Mouse (Mus musculus): Measurements from ENCODE around the gene Rprd2. TPM values are rescaled to one million over a fixed set of nuclear protein-coding genes. Genes with fewer than 3 reads are reported as not detected.
A peak's percentile ranks its signal among the peaks of the same experiment; 100 is the strongest.
"Not testable (repeated sequence)": the region's sequence is repeated elsewhere in the genome, so short reads cannot be mapped to it uniquely, and the experiment has no call there.

Gene Rprd2
- total RNA-seq (2017): 47.5 to 52.2 TPM (median 48.5 TPM) in 3 replicates

DNA sequence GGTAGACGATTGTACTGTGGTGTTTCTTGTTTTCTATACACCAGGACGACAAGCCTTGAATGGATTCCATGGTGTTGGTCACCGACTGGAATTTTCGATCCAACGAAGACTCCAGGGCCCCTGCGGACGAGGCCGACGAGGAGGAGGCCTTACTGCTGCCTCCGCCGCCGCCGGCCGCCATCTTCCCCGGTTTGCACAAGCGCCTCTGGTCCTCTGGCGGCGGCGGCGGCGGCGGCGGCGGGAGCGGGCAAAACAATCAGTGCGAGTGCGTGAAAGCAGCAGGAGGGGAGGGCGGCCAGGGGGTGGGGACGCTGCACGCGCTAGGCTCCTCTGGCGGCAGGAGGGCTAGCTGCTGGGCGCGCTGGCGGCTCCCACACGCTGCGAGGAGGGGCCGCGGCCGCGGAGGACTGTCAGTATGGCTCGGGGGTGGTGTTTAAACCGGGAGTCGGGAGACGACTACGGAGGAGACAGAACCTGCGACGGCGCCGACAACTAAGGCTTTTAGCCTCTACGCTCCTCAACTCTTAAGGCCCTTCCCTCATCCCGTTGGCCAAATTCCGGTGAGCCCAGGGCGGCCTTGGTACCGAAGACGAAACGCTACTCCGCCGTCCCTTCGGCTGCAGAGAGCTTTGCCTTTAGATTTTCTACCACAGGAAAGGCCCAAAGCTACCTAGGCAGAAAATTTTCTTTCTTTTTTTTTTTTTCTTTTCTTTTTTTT lies at the start of gene Rprd2:
Rprd2 (minus strand) TSS at position 293 of the 718 bp plus-strand sequence.
- peak; percentile 10; the same call in 1 of the 2 replicates for ATAC-seq (replicated peaks; ENCODE audit: insufficient number of reproducible peaks, low FRiP score, low TSS enrichment, poor library complexity, severe bottlenecking)

DNA sequence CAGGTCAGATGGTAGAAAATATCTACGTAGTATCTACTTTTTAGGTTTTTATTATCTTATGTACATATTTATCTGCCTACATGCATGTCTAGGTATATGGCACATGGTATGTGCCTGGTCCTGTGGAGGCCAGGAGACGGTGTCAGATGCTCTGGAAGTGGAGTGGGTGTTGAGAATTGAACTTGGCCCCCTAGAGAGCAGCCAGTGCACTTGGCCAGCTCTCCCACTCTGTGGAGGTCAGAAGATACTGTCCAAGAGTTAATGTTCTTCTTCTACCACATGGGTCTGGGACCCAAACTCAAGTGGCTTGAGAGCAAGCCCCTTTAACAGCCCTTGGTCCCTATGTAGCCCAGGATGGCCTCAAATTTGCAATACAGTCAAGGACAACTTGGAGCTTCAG lies 48.7 kb upstream of the Rprd2 start:
- ATAC-seq (replicated peaks; ENCODE audit: insufficient number of reproducible peaks, low FRiP score, low TSS enrichment, poor library complexity, severe bottlenecking): no peak

DNA sequence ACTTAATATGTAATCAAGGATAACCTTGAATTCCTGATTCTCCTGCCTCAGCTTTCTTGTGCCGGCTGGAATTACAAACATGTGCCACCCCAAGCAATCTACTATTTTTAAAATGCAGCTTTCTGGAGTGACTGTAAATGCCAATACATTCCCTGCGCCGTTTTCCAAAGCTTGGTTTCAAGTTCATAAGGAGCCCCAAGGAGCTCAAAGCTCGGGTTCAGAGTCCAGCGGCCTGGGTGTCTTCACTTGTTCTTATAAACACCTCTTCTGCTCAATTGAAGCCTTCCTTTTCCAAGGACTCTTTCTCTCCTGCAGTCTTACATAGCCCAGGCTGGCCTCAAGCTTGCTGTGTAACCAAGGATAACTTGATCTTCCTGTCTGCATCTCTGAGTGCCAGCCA lies 47.4 kb upstream of the Rprd2 start:
- no peak for ATAC-seq (replicated peaks; ENCODE audit: insufficient number of reproducible peaks, low FRiP score, low TSS enrichment, poor library complexity, severe bottlenecking)

DNA sequence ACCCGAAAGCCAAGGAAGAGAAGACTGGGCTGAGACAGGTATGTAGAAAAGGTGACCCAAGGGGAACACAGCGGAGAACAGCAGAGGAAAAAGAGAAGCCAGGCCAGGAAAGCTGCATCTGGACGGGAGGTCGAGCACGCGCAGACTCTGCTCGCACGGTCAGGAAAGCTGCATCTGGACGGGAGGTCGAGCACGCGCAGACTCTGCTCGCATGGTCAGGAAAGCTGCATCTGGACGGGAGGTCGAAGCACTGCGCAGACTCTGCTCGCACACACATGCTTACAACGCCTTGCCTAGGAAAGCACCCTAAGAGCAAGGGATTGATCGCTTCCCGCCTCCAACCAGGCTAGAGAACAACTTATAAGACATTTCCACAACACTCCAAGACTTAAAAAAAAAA lies 46.9 kb upstream of the Rprd2 start:
- no peak for ATAC-seq (replicated peaks; ENCODE audit: insufficient number of reproducible peaks, low FRiP score, low TSS enrichment, poor library complexity, severe bottlenecking)

DNA sequence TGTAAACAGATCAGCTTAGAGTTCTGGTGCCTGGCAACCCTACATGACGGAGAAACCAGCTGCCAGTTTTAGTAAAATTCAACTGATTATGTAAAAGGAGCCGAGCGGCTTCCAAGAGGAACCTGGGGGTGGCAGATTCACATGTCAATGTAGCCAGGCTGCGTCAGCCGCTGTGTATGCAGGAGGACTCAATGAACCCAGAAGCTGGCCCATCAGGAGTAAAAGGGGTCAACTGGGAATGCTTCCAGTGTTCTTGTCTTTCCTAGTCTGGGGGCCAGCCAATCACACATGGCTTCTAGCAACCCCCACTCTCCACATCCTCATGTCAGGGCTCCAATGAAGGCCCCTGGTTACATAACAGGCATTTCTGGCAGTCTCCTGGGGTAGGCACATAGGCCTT lies 46.4 kb upstream of the Rprd2 start:
- no peak for ATAC-seq (replicated peaks; ENCODE audit: insufficient number of reproducible peaks, low FRiP score, low TSS enrichment, poor library complexity, severe bottlenecking)

DNA sequence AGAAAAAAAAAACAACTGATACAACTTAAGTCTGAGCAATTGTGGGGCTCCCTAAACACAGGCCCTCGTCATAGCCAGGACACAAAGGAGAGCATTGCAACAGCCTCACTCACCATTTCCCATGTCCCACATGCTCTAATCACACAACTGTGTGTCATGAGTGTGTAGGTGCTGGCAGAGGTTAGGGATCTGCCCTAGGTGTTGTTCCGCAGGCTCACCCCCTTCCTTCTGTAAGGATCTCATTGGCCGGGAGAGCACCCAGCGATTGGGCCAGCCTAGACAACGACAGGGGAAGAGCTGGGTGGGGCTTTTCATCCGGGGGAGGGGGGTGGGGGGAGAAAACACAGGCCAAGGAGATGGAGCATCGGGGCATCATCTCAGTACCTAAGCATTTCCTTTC lies 44.9 kb upstream of the Rprd2 start:
- no peak for ATAC-seq (replicated peaks; ENCODE audit: insufficient number of reproducible peaks, low FRiP score, low TSS enrichment, poor library complexity, severe bottlenecking)

DNA sequence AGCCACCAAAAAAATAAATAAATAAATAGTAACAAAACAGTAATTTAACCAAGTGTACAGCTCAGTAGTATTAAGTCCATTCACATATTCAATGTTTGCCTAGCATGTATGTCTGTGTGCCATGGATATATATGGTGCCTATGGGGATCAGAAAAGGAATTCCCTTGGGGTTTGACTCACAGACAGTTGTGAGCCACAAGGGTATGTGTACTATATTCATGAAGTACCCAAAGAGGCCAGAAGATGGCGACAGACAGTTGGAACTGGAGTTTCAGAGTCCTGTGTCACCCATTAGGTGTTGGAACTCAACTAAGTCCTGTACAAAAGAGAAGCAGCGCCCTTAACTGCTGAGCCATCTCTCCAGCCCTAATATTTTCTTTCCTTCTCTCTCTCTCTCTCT lies 43.1 kb upstream of the Rprd2 start:
- ATAC-seq (replicated peaks; ENCODE audit: insufficient number of reproducible peaks, low FRiP score, low TSS enrichment, poor library complexity, severe bottlenecking): peak; percentile 85

DNA sequence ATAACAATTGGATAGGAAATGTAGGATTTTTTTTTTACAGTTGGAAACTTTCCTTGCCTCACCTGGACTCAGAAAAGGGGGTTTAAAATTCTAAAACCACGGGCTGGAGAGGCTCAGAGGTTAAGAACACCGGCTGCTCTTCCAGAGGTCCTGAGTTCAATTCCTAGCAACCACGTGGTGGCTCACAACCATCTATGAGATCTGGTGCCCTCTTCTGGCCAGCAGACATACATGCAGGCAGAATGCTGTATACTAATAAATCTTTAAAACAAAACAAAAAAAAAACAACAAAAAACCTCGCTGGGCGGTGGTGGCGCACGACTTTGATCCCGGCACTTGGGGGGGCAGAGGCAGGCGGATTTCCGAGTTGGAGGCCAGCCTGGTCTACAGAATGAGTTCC lies 42.6 kb upstream of the Rprd2 start:
- no peak for ATAC-seq (replicated peaks; ENCODE audit: insufficient number of reproducible peaks, low FRiP score, low TSS enrichment, poor library complexity, severe bottlenecking)

DNA sequence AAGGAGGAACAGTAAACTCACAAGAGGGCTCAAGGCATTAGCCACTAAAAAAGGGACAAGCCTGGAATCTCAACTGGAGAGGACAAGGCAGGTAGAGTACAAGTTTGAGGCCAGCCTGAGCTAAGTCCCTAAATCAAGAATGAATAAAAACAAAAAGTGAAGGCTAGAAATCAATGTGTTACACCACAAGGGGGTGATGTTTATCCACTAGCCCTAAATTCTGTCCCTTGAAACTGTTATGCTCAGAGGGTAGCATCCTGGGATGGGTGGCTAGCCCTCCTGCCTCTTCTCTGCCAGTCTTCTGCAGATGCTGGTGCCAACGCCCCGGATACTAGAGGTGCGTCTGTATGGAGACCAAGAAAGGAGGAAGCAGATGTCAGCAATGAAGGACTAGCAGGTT lies 41.7 kb upstream of the Rprd2 start:
- no peak for ATAC-seq (replicated peaks; ENCODE audit: insufficient number of reproducible peaks, low FRiP score, low TSS enrichment, poor library complexity, severe bottlenecking)

DNA sequence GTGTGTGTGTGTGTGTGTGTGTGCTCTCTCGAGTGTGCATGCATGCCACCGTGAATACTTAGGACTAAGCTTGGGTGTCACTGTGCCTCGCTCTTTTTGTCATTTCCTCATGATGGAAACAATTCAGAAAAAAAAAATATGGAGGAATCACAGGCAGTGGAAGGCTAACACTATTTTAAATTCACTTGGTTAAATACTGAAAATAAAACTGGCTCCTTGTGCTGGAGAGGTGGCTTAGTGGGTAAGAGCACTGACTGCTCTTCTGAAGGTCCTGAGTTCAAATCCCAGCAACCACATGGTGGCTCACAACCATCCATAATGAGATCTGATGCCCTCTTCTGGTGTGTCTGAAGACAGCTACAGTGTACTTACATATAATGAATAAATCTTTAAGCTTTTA lies 39.6 kb upstream of the Rprd2 start:
- ATAC-seq (replicated peaks; ENCODE audit: insufficient number of reproducible peaks, low FRiP score, low TSS enrichment, poor library complexity, severe bottlenecking): not testable (repeated sequence)

DNA sequence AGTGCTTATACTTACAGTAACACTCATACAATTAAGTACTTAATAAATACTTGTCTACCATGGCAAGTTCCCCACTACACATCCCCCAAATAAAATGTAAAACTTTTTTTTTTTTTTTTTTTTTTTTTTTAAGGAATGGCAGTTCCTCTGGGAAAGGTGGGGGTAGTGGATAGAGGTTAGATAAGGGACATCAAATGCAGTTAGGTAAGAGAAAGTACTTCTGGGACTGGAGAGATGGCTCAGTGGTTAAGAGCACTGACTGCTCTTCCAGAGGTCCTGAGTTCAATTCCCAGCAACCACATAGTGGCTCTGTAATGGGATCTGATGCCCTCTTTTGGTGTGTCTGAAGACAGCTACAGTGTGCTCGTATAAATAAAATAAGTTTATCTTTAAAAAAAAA lies 38.4 kb upstream of the Rprd2 start:
- ATAC-seq (replicated peaks; ENCODE audit: insufficient number of reproducible peaks, low FRiP score, low TSS enrichment, poor library complexity, severe bottlenecking): not testable (repeated sequence)

DNA sequence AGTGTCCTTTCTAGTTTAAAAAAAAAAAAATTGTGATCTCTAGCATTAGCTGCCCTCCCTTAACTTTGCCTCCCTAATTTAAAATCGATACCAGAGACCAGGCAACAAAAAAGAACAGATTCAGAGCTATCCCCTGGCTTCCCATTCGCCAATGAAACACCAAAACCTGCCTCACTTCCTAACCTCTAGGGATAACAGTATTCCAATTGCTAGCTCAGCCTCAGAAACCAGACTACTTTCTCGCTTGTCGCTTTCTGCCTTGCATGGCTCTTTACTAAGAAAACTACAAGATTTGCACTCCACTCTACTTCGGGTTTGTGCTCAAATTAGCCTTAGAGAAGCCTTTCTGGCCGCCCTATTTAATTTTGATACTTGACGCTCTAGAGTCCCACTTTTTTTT lies 37.5 kb upstream of the Rprd2 start:
- ATAC-seq (replicated peaks; ENCODE audit: insufficient number of reproducible peaks, low FRiP score, low TSS enrichment, poor library complexity, severe bottlenecking): no peak

DNA sequence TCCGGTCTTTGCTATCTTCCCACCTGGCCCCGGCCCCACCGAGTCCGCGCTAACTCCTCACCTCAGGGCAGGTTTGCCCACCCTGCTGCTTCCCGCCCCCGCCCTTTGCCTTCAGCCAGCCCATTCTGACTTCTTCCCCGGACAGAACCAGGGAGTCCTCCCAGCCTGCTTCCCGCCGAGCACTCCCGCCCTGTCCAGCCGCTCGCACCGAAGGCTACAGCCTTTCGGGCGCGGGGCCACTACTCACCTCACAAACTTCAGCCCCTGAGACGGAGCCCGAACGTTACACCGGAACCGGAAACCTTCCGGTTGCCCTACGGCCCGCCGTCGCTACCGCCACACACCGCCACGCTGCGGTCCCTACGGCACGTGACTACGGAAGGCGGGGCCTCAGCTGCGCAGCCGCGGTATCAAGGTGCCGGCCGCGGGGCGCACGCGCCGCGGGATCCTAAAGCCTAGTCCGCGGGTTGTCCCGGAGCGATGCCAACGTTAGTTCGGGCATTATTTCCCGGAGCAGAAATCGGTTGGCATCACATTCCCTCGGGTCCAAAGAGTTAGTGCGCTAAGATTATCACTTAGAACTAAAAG lies 36.9 kb upstream of the Rprd2 start, which contains the start of gene Prpf3:
Prpf3 (minus strand) TSS at position 384 of the 588 bp plus-strand sequence.
- ATAC-seq (replicated peaks; ENCODE audit: insufficient number of reproducible peaks, low FRiP score, low TSS enrichment, poor library complexity, severe bottlenecking): peak; percentile 97

DNA sequence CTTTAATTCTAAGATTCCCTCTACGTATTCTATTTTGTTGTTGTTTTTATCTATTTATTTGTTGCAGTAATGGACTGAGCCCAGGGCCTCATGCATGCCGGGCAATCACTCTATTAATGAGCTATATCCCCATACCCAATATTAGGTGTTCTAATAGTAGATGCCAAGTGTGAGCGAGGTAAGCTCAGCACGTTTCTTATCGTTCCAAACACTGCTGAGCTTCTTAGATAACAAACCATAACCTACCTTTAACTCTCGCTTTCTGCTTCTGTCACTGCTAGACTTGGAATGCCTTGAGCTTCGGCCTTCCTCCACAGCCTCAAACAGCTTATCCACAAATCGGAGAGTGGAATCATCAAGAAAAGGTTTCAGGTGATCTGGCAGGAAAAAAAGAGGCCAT lies 32.7 kb upstream of the Rprd2 start:
- no peak for ATAC-seq (replicated peaks; ENCODE audit: insufficient number of reproducible peaks, low FRiP score, low TSS enrichment, poor library complexity, severe bottlenecking)

DNA sequence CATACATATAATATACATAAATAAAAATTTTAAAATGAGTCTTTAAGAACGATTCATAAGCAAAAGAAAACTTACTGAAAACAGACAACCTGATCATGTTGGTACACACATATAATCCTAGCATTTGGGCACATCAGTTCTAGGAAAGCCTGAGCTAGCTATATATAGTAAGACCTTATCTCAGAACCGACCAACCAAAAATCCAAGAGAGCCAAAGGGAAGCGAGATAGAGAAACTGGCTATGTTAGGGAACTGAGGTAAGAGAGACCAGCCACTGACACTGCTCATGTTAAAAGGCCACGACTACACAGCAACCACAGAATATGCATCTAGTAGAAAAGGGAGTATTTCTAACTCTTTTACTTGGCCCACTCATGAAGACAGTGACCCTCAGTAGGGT lies 31.9 kb upstream of the Rprd2 start:
- ATAC-seq (replicated peaks; ENCODE audit: insufficient number of reproducible peaks, low FRiP score, low TSS enrichment, poor library complexity, severe bottlenecking): no peak

DNA sequence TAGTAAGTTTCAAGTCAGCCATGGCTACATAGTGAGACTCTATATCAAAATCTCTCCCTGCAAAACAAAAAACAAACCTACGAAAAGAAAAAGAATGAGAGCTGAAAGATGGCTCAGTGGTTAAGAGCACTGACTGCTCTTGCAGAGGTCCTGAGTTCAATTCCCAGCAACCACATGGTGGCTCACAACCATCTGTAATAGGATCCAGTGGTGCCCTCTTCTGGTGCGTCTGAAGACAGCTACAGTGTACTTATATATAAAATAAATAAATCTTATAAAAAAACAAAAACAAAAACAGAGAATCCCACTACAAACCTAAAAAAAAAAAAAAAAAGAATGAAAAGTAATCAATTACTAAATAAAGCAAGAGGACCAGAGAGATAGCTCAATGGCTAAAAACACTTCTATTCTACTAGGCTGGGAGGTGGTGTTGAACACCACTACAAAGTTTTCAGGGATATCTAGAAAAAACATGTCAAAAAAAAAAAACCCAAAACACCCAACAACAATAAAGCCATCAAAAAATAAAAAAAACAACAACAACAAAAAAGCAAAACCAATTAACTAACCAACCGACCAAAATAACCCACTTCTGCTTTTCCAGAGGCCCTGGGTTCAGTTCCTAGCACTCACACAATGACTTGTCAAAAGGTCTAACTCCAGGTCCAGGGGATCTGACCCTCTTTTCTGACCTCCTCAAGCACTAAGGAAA lies 24.0 kb upstream of the Rprd2 start:
- ATAC-seq (replicated peaks; ENCODE audit: insufficient number of reproducible peaks, low FRiP score, low TSS enrichment, poor library complexity, severe bottlenecking): no peak

DNA sequence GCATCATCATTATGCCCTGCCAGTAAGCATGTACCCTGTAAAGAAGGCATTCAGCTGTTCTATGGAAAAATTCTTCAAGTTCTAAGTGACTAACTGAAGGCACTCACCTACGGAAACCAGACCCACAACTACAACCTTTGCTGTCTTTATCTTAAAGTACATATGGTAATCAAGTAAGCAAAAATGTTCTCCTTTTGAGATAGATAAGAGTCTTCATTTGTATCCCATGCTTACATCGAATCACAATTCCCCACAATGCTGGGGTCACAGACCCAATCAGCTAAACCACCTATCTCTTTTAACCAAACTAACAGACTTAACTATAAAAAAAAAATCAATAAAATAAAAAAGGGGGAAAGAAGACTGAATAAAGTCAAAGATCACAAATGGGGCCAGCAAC lies 20.6 kb upstream of the Rprd2 start:
- ATAC-seq (replicated peaks; ENCODE audit: insufficient number of reproducible peaks, low FRiP score, low TSS enrichment, poor library complexity, severe bottlenecking): no peak

DNA sequence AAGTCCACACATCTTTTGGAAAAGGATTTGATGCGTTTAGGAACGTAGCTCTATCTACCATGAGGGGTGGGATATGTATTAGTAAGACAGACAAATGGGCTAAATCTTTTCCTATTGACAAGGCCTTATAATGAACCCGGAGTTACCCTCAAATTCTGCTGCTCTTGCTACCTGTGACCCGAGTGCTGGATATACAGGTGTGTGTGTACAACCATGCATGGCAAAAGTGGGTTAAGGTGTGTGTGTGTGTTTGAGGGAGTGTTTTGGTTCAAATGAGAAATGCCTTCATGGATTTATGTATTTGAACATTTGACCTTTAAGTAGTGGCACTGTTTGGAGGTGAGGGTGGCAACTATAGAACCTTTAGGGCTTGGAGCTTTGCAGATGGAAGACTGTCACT lies 10.4 kb upstream of the Rprd2 start:
- no peak for ATAC-seq (replicated peaks; ENCODE audit: insufficient number of reproducible peaks, low FRiP score, low TSS enrichment, poor library complexity, severe bottlenecking)

DNA sequence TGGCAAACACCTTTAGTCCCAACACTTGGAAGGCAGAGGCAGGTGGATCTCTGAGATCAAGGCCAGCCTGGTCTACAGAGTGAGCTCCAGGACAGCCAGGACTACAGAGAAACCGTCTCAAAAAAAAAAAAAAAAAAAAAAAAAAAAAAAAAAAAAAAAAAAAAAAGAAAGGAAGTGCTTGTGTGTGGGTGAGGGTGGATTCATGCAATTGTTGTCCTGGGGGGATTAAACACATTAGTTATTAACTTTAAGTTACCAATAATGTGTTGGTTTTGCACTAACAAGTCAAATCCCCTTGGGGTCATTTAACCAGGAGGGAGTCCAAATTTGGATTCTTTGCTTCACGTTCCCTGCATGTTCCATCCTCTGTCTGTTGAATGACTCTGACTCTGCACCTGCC lies 7.6 kb upstream of the Rprd2 start:
- no peak for ATAC-seq (replicated peaks; ENCODE audit: insufficient number of reproducible peaks, low FRiP score, low TSS enrichment, poor library complexity, severe bottlenecking)
